Mouse (Mus musculus): Measurements from ENCODE around the gene Aebp1. TPM values are rescaled to one million over a fixed set of nuclear protein-coding genes. Genes with fewer than 3 reads are reported as not detected.
A peak's percentile ranks its signal among the peaks of the same experiment; 100 is the strongest.

Aebp1 gene
- polyA plus RNA-seq, 1 experiment, result 10.7 TPM

DNA sequence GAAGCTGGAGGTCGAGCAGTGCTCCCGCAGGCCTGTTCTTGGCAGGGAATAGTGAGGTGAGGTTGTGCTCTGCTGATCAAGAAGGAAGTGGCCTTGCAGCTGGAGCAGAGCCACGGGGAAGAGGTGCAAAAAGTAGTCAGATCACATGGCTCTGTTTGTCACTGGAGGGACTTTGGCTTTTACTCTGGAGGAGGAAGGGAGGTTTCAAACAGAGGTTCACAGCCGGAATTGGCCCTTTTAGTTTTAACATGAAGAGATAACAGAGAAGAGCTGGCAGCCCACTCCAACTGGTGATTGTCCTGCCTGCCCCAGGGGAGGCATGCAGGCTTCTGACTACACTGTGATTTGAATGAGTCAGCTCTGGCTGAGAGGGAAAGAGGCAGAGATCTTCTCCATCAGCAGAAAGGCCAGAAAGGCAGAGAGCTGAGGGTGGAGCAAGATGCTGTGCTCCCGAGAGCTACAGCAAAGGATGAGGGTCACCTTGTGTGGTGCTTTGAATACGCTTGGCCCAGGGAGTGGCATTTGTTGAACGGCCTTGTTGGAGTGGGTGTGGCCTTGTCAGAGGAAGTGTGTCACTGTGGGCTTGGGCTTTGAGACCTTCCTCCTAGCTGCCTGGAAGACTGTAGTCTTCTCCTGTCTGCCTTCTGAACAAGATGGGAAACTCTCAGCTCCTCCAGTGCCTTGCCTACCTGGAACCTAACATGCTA, 15.0 kb upstream of the Aebp1 start:
- Histone ChIP-seq H3K4me1 (ENCODE audit: control insufficient read depth, insufficient read depth, insufficient read length, low read length) (no peaks in the 10 kb centered on the region), H3K4me3 (ENCODE audit: insufficient read depth, low read depth, low read length) (no peak overlapping the region), H3K27ac (replicated peaks; ENCODE audit: low read depth, low read length) (no peak overlapping the region)

DNA sequence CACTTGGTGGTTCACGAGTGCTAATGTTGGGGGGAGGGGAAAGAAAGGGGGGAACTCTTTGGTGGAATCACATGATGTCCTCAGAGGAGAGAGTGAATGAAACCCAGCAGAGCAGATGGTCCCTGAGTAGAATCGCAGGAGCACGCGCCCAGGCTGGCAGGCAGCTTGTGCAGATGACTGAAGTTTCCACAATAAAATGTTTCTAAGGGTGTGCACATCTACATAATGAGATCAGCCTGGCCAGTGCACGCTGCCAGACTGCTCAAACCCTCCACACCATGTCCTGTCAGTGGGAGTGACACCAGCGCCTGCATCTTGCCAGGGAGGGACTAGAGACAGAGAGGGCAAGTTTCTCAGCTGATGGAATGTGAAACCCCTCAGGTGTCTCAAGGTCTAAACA, 13.0 kb upstream of the Aebp1 start:
- Histone ChIP-seq H3K27ac (replicated peaks; ENCODE audit: low read depth, low read length) (no peak overlapping the region), H3K4me3 (ENCODE audit: insufficient read depth, low read depth, low read length) (no peak overlapping the region), H3K4me1 (ENCODE audit: control insufficient read depth, insufficient read depth, insufficient read length, low read length) (no peaks in the 10 kb centered on the region)

DNA sequence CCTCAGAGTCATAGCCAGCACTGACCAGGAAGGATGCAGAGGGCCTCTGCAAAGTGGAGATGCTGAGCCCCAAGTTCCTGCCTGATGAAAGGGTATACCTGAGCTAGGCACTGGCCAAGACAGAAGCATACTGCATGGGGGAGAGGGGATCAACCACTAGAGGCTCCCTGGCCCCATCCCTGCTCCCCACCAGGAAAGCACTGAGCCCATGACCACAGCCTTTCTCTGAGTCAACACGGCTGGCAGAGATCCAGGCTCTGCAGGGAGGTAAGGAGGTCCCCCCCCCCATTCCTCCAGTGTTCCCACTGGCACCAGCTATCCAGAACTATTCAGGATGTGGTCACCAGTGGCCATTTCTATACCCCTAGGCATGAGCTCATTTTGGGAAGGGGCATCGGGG, 12.4 kb upstream of the Aebp1 start:
- Histone ChIP-seq H3K4me3 (ENCODE audit: insufficient read depth, low read depth, low read length) (no peak overlapping the region), H3K4me1 (ENCODE audit: control insufficient read depth, insufficient read depth, insufficient read length, low read length) (no peaks in the 10 kb centered on the region), H3K27ac (replicated peaks; ENCODE audit: low read depth, low read length) (no peak overlapping the region)

DNA sequence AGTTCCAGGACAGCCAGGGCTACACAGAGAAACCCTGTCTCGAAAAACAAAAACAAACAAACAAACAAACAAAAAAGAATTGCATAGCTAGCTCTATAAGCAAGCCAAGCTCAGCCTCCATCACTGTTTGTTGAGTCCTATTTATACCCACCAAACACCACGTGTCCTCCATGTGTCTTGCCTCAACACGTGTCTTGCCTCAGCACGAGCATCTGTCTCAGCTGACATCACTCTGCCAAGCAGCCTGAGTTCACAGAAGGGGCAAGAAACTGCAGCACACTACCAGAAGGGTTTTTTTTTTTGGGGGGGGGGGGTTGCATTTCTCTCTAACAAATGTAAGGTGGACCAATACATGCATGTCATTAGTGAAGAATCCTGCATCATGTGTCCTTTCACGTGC, 11.3 kb upstream of the Aebp1 start:
- Histone ChIP-seq H3K4me1 (ENCODE audit: control insufficient read depth, insufficient read depth, insufficient read length, low read length) (no peaks in the 10 kb centered on the region), H3K27ac (replicated peaks; ENCODE audit: low read depth, low read length) (no peak overlapping the region), H3K4me3 (ENCODE audit: insufficient read depth, low read depth, low read length) (no peak overlapping the region)

DNA sequence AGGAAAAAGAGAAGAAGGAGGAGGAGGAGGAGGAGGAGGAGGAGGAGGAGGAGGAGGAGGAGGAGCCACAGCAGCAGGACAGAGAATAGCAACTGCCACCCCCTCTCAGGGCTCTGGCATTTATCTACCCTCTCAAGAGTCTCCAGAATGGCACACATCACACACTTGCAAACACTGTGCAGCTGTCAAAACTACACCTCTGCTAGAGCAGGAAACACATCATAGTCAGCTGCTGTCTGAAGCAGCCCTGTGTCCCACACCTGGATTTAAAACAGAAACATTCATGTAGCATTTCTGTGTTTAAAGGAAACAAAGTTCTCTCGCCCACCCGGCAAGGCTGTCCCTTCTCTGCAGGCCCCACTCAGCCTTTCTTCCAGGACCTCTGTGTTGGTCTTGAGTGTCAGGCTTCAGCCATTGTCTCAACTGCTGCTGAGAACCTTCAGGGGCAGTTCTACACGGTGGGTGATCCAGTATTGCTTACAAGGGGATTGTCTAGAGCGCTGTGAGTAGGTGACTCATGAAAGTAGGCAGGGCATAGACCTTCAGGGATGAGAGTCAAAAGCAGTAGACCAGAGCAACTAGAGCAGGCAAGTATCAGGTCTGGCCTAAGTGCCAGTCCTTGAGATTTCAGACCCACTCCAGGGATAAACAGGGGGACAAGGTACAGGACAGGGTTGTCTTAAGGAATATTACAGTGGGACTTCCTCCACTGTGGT, 10.6 kb upstream of the Aebp1 start:
- Histone ChIP-seq H3K4me3 (ENCODE audit: insufficient read depth, low read depth, low read length) (no peak overlapping the region), H3K4me1 (ENCODE audit: control insufficient read depth, insufficient read depth, insufficient read length, low read length) (no peaks in the 10 kb centered on the region), H3K27ac (replicated peaks; ENCODE audit: low read depth, low read length) (no peak overlapping the region)

DNA sequence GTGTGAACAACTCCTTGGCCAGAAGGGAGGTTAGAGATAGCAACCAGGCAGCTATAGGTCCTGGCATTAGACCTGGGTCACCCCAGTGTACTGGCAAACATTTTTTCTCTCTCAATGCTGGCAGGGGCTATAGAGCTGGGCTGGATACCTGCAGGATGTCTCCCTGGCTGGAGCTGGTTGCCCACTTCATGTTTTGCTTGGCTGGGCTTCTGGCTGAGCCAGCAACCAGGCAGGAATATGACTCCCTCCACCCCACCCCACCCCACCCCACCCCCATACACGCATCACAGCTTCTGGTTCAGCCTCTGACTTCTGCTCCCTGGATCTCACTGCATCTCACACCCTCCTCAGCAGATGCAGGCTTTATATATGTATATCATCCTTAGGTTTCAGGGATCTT, 9.4 kb upstream of the Aebp1 start:
- Histone ChIP-seq H3K4me1 (ENCODE audit: control insufficient read depth, insufficient read depth, insufficient read length, low read length) (no peaks in the 10 kb centered on the region), H3K27ac (replicated peaks; ENCODE audit: low read depth, low read length) (no peak overlapping the region), H3K4me3 (ENCODE audit: insufficient read depth, low read depth, low read length) (no peak overlapping the region)

DNA sequence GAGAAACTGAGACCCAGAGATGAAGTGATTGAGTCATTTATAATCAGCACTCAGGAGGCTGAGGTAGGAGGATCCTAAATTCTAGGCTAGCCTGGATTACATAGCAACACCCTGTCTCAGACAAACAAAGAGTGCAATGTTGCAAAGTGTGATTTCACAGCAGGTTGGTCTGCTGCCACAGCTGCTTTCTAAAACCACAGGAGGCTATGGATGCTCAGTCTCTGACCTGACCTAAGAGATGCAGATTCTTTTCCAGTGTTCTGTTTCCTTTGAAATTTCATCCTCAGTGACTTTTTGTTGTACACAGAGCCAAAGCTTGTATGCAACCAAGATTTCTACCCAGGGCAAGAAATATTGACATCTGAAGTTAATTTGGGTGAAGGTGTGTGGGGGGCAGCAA, 6.3 kb upstream of the Aebp1 start:
- H3K4me3 ChIP-seq (ENCODE audit: insufficient read depth, low read depth, low read length), result no peak overlapping the region
- no peak overlapping the region for H3K27ac ChIP-seq (replicated peaks; ENCODE audit: low read depth, low read length)
- H3K4me1 ChIP-seq (ENCODE audit: control insufficient read depth, insufficient read depth, insufficient read length, low read length), result no peaks in the 10 kb centered on the region

DNA sequence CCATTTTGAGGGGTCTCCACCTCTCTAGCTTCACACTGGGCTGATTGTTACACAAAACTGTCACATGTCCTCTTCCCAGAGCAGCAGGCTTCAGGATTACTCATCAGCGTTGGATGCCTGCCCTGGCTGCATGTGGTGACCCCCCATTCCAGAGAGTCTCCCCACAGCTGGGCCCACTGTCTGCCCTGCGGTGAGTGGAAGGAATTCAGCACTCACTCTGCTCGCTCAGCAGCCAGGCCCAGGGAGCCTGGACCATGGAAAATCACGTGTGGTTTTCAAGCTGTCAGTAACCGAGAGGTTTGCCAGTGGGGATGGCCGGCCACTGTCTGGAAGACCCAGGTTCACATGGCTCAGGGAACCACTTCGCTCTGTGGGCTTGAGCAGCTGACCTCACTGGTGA, 5.8 kb upstream of the Aebp1 start:
- no peak overlapping the region for H3K4me3 ChIP-seq (ENCODE audit: insufficient read depth, low read depth, low read length)
- H3K4me1 ChIP-seq (ENCODE audit: control insufficient read depth, insufficient read depth, insufficient read length, low read length), result no peaks in the 10 kb centered on the region
- H3K27ac ChIP-seq (replicated peaks; ENCODE audit: low read depth, low read length), result no peak overlapping the region; the same call in 1 of the 2 replicates

DNA sequence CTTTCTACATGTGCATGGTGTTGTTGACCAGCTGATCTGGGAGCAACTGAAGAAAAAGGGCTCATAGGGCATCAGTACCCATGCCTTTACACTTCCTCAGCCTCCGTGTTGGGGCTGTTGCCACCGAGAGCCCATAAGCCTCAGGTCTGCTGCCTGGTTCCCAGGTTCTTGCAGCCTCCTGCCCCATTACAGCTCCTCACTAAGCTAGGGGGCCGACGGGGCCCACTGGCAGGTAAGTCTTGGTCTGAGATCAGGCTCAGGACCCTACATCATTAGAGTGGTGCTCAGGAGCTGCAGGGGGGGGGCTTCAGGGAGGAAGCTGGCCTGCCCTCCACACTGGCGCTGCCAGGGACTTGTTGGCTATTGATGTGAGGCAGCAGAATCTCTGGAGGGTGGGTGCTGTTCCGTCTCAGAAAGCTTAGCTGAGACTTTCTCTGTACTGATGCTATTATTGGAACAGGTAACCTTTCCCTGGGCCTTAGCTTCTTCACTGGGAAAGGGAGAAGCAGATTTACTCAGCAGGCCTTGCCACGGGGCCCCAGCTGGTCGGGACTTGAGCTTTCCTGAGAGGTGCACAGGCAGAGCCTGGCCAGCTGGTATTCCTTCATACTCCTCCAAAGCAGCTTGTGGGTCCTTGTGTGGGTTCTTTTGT, 5.1 kb upstream of the Aebp1 start:
- Histone ChIP-seq H3K4me1 (ENCODE audit: control insufficient read depth, insufficient read depth, insufficient read length, low read length) (no peaks in the 10 kb centered on the region), H3K4me3 (ENCODE audit: insufficient read depth, low read depth, low read length) (no peak overlapping the region), H3K27ac (replicated peaks; ENCODE audit: low read depth, low read length) (no peak overlapping the region)

DNA sequence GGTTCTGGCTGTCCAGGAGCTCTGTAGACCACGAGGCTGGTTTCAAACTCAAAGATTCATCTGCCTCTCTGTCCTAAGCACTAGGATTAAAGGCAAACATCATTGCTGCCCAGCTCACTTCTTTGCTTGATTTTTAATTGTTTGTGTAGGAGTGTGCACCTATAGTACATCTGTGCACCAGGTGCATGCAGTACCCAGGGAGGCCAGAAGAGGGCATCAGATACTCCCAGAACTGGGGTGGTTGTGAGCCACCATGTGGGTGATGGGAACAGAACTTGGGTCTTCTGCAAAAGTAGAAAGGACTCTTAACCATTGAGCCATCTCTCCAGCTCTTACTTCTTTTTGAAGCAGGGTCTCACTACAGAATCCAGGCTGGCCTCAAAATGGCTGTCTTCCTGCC, 3.0 kb upstream of the Aebp1 start:
- Histone ChIP-seq H3K27ac (replicated peaks; ENCODE audit: low read depth, low read length) (no peak overlapping the region), H3K4me1 (ENCODE audit: control insufficient read depth, insufficient read depth, insufficient read length, low read length) (no peaks in the 10 kb centered on the region)

DNA sequence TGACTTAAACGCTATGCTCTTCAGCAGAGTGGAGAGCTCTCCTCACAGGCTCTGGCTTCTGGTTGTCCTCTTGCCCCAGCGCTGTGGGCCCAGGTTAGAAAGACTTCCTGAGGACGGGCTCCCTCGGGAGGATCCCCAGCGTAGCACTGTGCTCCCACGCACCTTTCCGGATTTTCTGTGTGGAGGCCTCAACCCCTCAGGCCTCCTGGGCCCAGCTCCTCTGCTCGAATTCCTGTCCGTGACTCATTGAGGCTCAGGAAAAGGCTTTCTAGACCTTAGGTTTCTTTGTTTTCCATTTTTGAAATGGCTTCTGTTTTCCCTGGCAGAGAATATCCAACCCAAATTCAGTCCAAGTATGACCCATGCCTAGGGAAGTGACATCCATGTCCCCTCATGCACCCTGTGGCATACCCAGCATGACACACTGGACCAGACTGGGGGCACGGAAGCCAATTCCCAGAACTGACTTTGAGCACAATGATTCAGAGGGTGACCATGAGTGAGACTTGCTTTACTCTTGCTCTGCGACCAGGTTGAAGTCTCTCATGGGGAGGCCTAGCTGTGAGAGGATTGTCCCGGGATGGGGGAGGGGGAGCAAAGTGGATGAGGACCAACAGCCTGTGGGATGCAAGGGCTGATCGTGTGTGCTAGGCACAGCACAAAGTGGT, 1.7 kb upstream of the Aebp1 start:
- Histone ChIP-seq H3K4me1 (ENCODE audit: control insufficient read depth, insufficient read depth, insufficient read length, low read length) (no peaks in the 10 kb centered on the region), H3K27ac (replicated peaks; ENCODE audit: low read depth, low read length) (no peak overlapping the region), H3K4me3 (ENCODE audit: insufficient read depth, low read depth, low read length) (no peak overlapping the region)

More for the DNA sequence above, 3.0 kb upstream of the Aebp1 start:
- H3K4me3 ChIP-seq (ENCODE audit: insufficient read depth, low read depth, low read length), result no peak overlapping the region

DNA sequence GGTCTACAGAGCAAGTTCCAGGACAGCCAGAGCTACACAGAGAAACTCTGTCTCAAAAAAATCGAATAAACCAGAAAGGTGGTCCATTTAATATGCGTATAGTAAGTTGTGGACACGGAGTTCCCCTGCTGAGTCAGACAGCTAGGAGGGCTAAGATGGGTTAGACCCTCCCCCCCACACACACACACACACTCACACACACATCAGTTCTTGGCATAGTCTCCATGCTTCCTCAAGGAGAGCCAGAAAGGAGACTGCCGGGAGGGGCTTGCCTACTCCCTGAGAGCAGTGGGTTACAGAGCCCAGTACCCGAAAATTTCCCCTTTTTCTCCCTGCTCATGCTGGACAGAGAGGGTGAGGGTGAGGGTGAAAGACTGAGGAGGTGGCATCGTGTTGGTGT, 1.1 kb upstream of the Aebp1 start:
- H3K4me3 ChIP-seq (ENCODE audit: insufficient read depth, low read depth, low read length), result no peak overlapping the region
- H3K4me1 ChIP-seq (ENCODE audit: control insufficient read depth, insufficient read depth, insufficient read length, low read length), result no peaks in the 10 kb centered on the region
- no peak overlapping the region for H3K27ac ChIP-seq (replicated peaks; ENCODE audit: low read depth, low read length)

DNA sequence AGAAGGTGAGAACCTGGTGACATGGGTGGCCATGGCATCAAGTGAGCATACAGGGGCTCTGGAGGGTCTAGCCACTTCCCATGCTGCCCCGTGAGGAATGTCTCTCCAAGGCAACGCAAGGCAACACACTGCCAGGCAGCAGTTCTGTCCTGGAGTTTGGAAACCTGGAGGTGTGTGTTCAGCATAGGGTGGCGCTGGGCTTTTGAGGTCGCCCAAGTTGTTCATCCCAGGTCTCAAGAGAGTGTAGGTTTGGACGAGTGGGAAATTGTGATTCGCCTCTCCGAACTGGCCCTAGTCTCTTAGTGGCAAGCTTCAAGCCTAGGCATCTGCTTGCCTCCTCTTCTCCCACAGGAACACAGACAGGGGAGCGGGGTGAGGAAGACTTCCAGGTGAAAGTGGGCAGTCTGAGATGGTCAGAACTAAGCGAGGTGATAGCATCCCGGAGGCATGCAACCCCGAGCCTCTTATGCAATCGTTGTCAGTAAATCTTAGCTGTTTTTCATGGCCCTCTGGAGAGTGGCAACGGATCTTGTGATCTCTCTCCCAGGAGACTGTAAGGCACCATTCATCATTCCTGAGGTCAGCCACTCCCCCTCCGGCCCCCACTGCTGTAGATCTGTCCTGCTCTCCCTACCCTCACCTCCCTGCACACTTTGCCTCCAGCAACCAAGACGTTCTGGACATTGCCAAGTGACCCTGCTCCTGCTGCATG, 803 bp downstream of the Aebp1 start:
- Histone ChIP-seq H3K4me1 (ENCODE audit: control insufficient read depth, insufficient read depth, insufficient read length, low read length) (no peaks in the 10 kb centered on the region), H3K4me3 (ENCODE audit: insufficient read depth, low read depth, low read length) (peak overlapping the region; percentile 52), H3K27ac (replicated peaks; ENCODE audit: low read depth, low read length) (no peak overlapping the region)

DNA sequence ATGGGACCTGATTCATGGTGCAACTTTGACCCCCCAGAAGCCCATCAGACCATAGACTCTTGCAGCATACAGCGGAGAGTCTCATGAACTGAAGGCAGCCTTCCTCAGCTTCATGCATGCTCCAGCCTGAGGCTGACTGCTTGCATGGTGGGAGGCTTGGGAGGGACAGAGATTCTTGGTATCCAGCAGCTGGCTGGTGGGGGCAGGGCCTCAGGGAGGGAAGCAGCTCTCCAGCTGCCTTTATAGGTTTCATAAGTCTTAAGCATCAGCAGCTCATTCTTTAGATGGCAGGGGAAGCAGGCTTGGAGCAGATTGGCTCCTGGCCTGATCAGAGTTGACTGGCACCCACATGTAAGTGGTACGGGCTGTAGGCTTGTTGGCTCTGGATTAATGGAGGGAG, 5.4 kb downstream of the Aebp1 start:
- Histone ChIP-seq H3K4me3 (ENCODE audit: insufficient read depth, low read depth, low read length) (no peak overlapping the region), H3K4me1 (ENCODE audit: control insufficient read depth, insufficient read depth, insufficient read length, low read length) (no peaks in the 10 kb centered on the region), H3K27ac (replicated peaks; ENCODE audit: low read depth, low read length) (no peak overlapping the region)

DNA sequence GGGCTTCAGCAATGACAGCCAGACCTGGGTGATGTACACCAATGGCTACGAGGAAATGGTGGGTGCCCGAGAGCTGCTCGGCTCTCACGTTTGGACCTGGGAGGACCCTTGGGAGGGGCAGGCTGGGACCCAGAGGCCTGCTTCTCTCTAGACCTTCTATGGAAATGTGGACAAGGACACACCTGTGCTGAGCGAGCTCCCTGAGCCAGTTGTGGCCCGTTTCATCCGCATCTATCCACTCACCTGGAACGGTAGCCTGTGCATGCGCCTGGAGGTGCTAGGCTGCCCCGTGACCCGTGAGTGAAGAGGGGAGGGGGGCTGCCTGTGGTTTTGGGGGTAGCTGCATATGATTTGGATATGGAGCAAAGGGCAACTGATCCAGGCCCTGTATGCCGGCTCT, 6.6 kb downstream of the Aebp1 start:
- Histone ChIP-seq H3K27ac (replicated peaks; ENCODE audit: low read depth, low read length) (no peak overlapping the region), H3K4me1 (ENCODE audit: control insufficient read depth, insufficient read depth, insufficient read length, low read length) (no peaks in the 10 kb centered on the region), H3K4me3 (ENCODE audit: insufficient read depth, low read depth, low read length) (no peak overlapping the region)

Data from brown adipose tissue, adult 24 weeks (tissue).